Mouse (Mus musculus): ENCODE data around the gene Mc1r. TPM values are rescaled to one million over a fixed set of nuclear protein-coding genes. Genes with fewer than 3 reads are reported as not detected.
"Not testable (repeated sequence)": the region's sequence is repeated elsewhere in the genome, so short reads cannot be mapped to it uniquely, and the experiment has no call there.

The Mc1r gene
- polyA plus RNA-seq, 1 experiment from 2014 or later: 0.09 TPM

DNA sequence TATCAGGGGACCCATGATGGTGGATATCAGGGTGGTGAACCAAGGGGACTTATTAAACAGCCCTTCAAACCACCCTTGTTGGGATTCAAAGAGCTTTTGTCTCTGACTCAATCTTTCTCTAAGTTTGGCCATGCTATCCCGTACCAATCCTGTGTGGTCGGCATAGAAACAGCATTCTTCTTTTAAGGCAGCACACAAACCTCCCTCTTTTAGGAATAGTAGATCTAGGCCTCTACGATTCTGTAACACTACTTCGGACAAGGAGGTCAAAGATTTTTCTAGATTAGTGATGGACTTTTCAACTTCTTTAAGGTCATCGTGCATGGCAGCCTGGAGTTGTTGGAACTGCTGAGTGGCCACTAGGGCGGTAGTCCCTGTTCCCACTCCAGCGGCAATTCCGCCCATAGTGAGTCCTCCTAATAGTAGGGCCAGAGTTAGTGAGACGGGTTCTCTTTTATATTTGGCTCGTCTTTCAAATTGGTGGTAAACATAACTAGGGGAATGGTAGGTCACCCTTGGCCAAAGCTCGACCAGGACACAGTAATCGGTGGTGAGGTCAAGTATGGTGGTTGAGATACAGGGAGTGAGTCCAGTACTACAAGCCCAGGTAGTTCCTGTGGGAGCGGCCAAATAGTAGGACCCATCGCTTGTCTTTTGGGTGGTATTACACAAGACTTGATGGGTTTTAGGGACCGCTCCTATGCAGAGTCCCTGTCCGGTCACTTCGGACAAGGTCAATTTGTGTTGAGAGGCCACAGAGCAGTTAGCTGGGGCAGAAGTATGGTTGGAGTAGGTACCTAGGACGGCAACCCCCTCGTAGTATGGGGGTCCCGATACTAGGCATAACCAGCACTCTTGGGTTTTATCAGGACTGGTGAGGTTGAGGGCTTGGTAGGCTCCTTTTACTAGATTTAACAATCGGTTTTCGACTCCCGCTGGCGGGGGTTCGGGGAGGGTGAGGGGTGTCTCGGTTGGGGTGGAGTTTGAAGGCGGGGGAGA lies 19.9 kb downstream of the Mc1r start:
- Histone ChIP-seq H3K27me3 (no peaks in the 10 kb centered on the region), H3K4me2 (replicated peaks) (no peak overlapping the region), H3K4me1 (no peaks in the 10 kb centered on the region), H3K36me3 (no peaks in the 10 kb centered on the region), H3K27ac (no peak overlapping the region), H3K4me3 (no peak overlapping the region), H3K9ac (no peak overlapping the region), H3K9me3 (replicated peaks) (peaks cover 50% of the 10 kb centered on the region)
- ATAC-seq (ENCODE audit: low FRiP score): no peak
- 97% methylated on average over 27 of the region's 27 CpGs for WGBS

DNA sequence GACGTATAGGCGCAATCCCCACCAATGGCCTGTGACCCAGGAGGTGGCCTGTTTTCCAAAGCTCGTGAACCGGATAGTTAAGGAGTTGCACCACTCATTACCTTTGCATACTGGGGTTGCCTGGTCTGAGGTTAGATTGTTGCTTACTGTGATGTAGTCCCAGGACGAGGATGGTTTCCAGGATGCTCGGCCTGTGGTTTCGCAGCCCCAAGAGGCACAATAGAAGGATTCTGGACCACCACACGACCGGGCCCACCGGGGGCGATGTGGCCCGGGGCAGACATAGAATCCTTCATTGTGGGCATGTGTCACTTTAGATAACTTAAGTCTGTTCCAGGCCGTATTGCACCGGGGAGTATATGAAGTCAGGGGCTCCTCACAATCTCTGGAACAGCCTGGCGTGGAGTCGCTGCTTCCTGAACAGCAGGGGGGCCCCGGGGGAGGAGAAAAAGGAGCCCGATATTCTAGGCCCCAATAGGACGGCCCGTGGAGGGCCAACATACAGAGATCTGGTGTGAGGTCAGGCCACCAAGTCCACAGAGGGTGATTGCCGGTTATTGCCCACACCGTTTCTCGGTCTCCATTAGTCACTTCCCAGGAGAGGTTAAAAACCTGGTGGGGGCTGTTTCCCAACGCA lies 20.9 kb downstream of the Mc1r start:
- Histone ChIP-seq H3K4me3 (no peak overlapping the region), H3K4me1 (no peaks in the 10 kb centered on the region), H3K27me3 (no peaks in the 10 kb centered on the region), H3K27ac (no peak overlapping the region), H3K9ac (no peak overlapping the region), H3K4me2 (replicated peaks) (no peak overlapping the region), H3K36me3 (no peaks in the 10 kb centered on the region), H3K9me3 (replicated peaks) (peaks cover 60% of the 10 kb centered on the region)
- WGBS: 95% methylated on average over 24 of the region's 24 CpGs
- ATAC-seq (ENCODE audit: low FRiP score): no peak

DNA sequence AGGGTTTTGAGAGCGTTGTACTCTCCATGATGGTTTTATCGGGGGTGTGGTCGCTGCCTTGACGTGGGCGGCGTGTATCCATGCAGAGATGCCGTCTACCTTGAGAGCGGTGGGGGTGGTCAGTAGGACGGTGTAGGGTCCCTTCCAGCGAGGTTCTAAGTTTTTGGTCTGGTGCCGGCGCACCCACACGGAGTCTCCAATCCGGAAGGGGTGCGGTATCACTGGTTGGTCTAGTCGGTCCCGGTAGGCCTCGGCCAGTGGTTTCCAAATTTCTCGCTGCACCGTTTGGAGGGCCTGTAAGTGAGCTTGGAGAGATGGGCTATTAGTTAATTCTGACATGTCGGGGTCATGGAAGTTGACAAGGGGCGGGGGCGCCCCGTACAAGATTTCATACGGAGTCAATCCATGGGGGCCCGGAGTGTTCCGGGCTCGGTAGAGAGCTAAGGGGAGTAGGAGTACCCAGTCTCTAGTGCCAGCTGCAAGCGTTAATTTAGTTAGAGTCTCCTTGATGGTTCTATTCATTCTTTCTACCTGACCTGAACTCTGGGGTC lies 21.5 kb downstream of the Mc1r start:
- no peak for ATAC-seq (ENCODE audit: low FRiP score)
- peaks cover 63% of the 10 kb centered on the region for H3K9me3 ChIP-seq (replicated peaks)
- no peak overlapping the region for H3K4me3 ChIP-seq
- no peaks in the 10 kb centered on the region for H3K27me3 ChIP-seq
- H3K4me2 ChIP-seq (replicated peaks): no peak overlapping the region
- no peak overlapping the region for H3K9ac ChIP-seq
- H3K27ac ChIP-seq: no peak overlapping the region
- H3K36me3 ChIP-seq: no peaks in the 10 kb centered on the region
- 97% methylated on average over 29 of the region's 29 CpGs for WGBS
- H3K4me1 ChIP-seq: no peaks in the 10 kb centered on the region

GRCm38 (mm10) chr8:123428939-123429721 lies 22.2 kb downstream of the Mc1r start:
- ATAC-seq (ENCODE audit: low FRiP score): no peak
- Histone ChIP-seq H3K36me3 (no peaks in the 10 kb centered on the region), H3K9ac (no peak overlapping the region), H3K4me3 (no peak overlapping the region), H3K27me3 (no peaks in the 10 kb centered on the region), H3K4me2 (replicated peaks) (no peak overlapping the region), H3K9me3 (replicated peaks) (peaks cover 66% of the 10 kb centered on the region), H3K27ac (no peak overlapping the region), H3K4me1 (no peaks in the 10 kb centered on the region)
- WGBS: 96% methylated on average over 23 of the region's 23 CpGs

DNA sequence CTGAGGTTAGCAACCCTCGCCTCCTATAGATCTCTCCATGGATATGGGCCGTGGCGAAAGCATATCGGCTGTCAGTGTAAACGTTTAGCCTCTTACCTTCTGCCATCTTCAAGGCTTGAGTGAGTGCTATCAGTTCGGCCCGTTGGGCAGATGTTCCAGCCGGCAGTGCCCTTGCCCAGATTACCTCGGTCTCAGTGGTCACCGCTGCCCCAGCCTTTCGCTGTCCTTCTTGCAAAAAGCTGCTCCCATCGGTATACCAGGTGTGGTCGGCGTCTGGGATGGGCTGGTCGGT lies 22.8 kb downstream of the Mc1r start:
- H3K27ac ChIP-seq; H3K4me3 ChIP-seq; ATAC-seq (ENCODE audit: low FRiP score); H3K36me3 ChIP-seq; H3K9ac ChIP-seq; H3K27me3 ChIP-seq; H3K4me1 ChIP-seq; H3K4me2 ChIP-seq (replicated peaks): not testable (repeated sequence)
- WGBS: 96% methylated on average over 15 of the region's 15 CpGs
- H3K9me3 ChIP-seq (replicated peaks): peaks cover 69% of the 10 kb centered on the region

DNA sequence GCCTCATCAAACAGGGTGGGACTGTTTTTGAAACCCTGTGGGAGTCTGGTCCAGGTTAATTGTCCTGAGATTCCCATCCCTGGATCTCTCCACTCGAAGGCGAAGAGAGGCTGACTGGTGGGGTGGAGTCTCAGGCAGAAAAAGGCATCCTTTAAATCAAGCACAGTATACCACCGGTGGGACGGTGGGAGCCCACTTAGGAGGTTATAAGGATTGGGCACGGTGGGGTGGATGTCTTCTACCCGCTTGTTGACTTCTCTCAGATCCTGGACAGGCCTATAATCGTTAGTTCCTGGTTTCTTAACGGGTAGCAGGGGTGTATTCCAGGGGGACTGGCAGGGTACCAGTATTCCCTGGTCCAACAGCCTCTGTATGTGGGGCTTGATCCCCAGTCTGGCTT lies 24.0 kb downstream of the Mc1r start:
- H3K27ac ChIP-seq; H3K4me3 ChIP-seq; H3K4me2 ChIP-seq (replicated peaks); H3K36me3 ChIP-seq; H3K27me3 ChIP-seq; ATAC-seq (ENCODE audit: low FRiP score); H3K4me1 ChIP-seq; H3K9ac ChIP-seq: not testable (repeated sequence)
- WGBS: 94% methylated on average over 8 of the region's 8 CpGs
- H3K9me3 ChIP-seq (replicated peaks): peaks cover 70% of the 10 kb centered on the region

DNA sequence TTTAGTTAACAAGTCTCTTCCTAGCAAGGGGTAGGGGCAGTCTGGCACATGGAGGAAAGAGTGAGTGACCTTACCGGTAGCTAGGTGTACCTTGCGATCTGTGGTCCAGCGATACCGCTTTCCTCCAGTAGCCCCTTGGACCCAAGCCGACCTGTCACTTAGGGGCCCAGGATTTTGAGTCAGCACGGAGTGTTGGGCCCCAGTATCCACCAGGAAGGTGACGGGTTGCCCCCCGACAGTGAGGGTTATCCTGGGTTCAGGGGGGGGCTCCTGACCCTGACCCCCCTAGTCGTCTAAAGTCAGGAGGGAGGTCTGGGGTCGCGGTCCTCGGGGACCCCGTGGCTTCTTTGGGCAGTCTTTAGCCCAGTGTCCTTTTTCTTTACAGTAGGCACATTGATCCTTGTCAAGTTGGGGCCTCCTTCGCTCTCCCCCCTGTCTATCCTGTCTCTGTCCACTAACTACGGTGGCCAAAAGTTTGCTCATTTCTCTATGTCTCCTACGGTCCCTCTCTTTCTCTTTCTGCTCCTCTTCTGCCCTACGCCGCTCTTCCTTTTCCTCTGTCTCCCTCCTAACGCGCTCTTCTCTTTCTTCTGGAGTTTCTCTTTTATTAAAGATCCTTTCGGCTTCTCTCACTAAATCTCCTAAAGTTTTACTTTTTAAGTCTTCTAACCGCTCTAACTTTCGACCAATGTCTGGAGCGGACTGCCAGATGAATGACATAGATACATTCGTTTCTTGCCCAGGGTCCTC lies 24.9 kb downstream of the Mc1r start:
- Histone ChIP-seq H3K4me2 (replicated peaks) (no peak overlapping the region), H3K4me3 (no peak overlapping the region), H3K36me3 (no peaks in the 10 kb centered on the region), H3K4me1 (no peaks in the 10 kb centered on the region), H3K27ac (no peak overlapping the region), H3K9me3 (replicated peaks) (peaks cover 63% of the 10 kb centered on the region), H3K9ac (no peak overlapping the region), H3K27me3 (no peaks in the 10 kb centered on the region)
- no peak for ATAC-seq (ENCODE audit: low FRiP score)
- WGBS: 95% methylated on average over 25 of the region's 25 CpGs

DNA sequence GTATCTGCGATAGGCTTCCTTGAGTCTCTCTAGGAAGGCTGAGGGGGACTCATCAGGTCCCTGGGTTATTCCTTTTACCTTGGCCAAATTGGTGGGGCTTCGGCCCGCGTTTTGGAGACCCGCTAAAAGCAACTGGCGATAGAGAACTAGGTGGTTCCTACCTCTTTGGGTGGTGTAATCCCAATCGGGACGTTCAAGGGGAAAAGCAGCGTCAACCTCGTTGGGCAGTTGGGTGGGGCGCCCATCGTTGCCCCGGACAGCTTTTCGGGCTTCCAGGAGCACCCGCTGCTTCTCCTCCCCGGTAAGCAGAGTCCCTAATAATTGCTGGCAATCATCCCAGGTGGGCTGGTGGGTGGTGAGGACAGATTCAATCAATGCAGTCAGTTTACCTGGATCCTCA lies 25.5 kb downstream of the Mc1r start:
- Histone ChIP-seq H3K4me2 (replicated peaks) (no peak overlapping the region), H3K4me1 (no peaks in the 10 kb centered on the region), H3K9ac (no peak overlapping the region), H3K4me3 (no peak overlapping the region), H3K9me3 (replicated peaks) (peaks cover 57% of the 10 kb centered on the region), H3K27me3 (no peaks in the 10 kb centered on the region), H3K27ac (no peak overlapping the region), H3K36me3 (no peaks in the 10 kb centered on the region)
- WGBS: 98% methylated on average over 16 of the region's 16 CpGs
- ATAC-seq (ENCODE audit: low FRiP score): no peak

- H3K9ac ChIP-seq; H3K4me1 ChIP-seq; H3K36me3 ChIP-seq; ATAC-seq (ENCODE audit: low FRiP score); H3K4me3 ChIP-seq; H3K27me3 ChIP-seq; H3K27ac ChIP-seq; H3K4me2 ChIP-seq (replicated peaks): not testable (repeated sequence)
- H3K9me3 ChIP-seq (replicated peaks): peaks cover 47% of the 10 kb centered on the region
- WGBS: 97% methylated on average over 47 of the region's 47 CpGs
Observed at GRCm38 (mm10) chr8:123433241-123433974, 26.5 kb downstream of the Mc1r start.

DNA sequence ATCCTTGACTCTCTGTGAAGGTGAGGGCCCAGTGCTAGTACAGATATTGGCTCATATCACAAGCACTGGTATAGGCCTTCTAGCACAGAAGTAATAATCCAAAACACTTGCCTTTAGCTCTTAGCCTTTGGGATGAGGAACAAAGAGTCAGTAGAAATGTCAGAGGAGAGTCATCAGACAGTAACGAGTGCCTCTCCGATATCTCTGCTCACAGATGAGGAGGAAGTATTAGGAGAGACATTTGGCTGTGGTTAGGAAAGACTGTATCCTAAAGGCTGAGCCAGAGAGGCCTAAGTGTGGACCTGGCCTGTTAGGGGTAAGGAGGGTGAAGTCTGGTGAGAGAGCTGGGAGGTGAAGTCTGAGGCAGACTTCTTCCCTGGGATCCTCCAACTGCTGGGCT lies 34.9 kb downstream of the Mc1r start:
- H3K9ac ChIP-seq: no peak overlapping the region
- 99% methylated on average over 2 of the region's 2 CpGs for WGBS
- H3K36me3 ChIP-seq: 0 out of 2 replicates have a peak, but pooled peaks cover 3% of the 10 kb centered on the region
- H3K27ac ChIP-seq: no peak overlapping the region
- no peaks in the 10 kb centered on the region for H3K9me3 ChIP-seq (replicated peaks)
- no peaks in the 10 kb centered on the region for H3K27me3 ChIP-seq
- peaks cover 10% of the 10 kb centered on the region; the same call in 1 of the 2 replicates for H3K4me1 ChIP-seq
- ATAC-seq (ENCODE audit: low FRiP score): no peak
- H3K4me2 ChIP-seq (replicated peaks): no peak overlapping the region
- H3K4me3 ChIP-seq: no peak overlapping the region

- Histone ChIP-seq H3K27ac (no peak overlapping the region), H3K4me1 (peaks cover 10% of the 10 kb centered on the region; the same call in 1 of the 2 replicates), H3K4me2 (replicated peaks) (peak overlapping the region; percentile 62), H3K4me3 (0 out of 2 replicates have a peak overlapping the region, but pooled peaks have one; percentile 55), H3K9ac (0 out of 2 replicates have a peak overlapping the region, but pooled peaks have one; percentile 23), H3K27me3 (no peaks in the 10 kb centered on the region), H3K36me3 (0 out of 2 replicates have a peak, but pooled peaks cover 3% of the 10 kb centered on the region), H3K9me3 (replicated peaks) (no peaks in the 10 kb centered on the region)
- WGBS: 80% methylated on average over 5 of the region's 5 CpGs
- ATAC-seq (ENCODE audit: low FRiP score): peak; percentile 51
Observed at GRCm38 (mm10) chr8:123442351-123442750, 35.4 kb downstream of the Mc1r start.
